Mouse (Mus musculus) right cerebral cortex, postnatal 10 days (tissue): ENCODE measurements around the gene Slc25a48.

ENCODE experiments used
- DNase-seq, 2 experiments: peaks; one replicate each; pipeline ENCODE4 v3.0.0; 2021; ENCODE audit warnings: low spot score in 2 of 2

Slc25a48 gene

GRCm38 (mm10) chr13:56509796-56510195, 71.6 kb downstream of the Slc25a48 start:
- no peak for DNase-seq

GRCm38 (mm10) chr13:56513595-56513994, 75.4 kb downstream of the Slc25a48 start:
- no peak for DNase-seq

GRCm38 (mm10) chr13:56516311-56516710, 78.2 kb downstream of the Slc25a48 start:
- no peak for DNase-seq

DNA sequence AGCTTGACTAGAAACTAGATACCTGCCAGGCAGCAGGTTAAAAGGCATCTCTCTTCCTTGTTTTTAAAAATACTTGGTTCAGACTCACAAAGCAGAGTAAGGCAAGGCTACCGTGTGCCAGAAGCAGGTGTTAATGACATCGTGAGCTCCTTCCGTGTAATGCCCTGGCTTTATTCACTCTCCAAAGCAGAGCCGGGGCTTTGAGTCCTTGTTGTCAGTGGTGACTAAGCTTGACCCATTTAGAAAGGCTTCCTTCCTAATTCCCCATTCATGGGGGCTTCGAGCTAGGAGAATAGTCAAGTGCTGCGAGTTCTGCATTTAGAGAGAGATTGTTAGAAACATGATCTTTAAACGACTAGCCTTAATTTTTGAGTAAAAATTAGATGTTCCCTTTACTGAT, 78.7 kb downstream of the Slc25a48 start:
- DNase-seq, result no peak

GRCm38 (mm10) chr13:56522081-56522820, 84.1 kb downstream of the Slc25a48 start, which contains the start of gene Fbxl21:
Fbxl21 (plus strand) TSS chr13:56522472.
- DNase-seq, result peak; percentile 92 to 93

- no peak for DNase-seq
Measured at GRCm38 (mm10) chr13:56522821-56523167, 84.6 kb downstream of the Slc25a48 start.
